Mouse (Mus musculus) inflammation-experienced regulatory T-cells, adult 6 months (primary cell): ENCODE results near the gene Ncor2. TPM values are rescaled to one million over a fixed set of nuclear protein-coding genes. Genes with fewer than 3 reads are reported as not detected.
A peak's percentile ranks its signal among the peaks of the same experiment; 100 is the strongest.

ENCODE experiments used
- ATAC-seq: one replicate; pipeline ENCODE4 v1.8.0; 2017
- polyA plus RNA-seq, 3 experiments: library from polyadenylated mRNA; unstranded; fragments of 100-300 nt; shearing (Covaris generic); gene quantifications; one replicate each; pipeline ENCODE4 v1.2.1; 2017

The Ncor2 gene
- polyA plus RNA-seq, 3 experiments from 2014 or later = 3.9 to 6.7 (median 4.7) TPM

- ATAC-seq = no peak
These were observed 11.2 kb upstream of the Ncor2 start for GRCm38 (mm10) chr5:125190105-125190813.

- peak; percentile 74 for ATAC-seq
These were observed 10.6 kb upstream of the Ncor2 start for GRCm38 (mm10) chr5:125189625-125190024.

GRCm38 (mm10) chr5:125188812-125189598 lies 10.0 kb upstream of the Ncor2 start:
- ATAC-seq = no peak

- ATAC-seq = no peak
These were observed 5.8 kb upstream of the Ncor2 start for GRCm38 (mm10) chr5:125184826-125185225.

GRCm38 (mm10) chr5:125183321-125184003 lies 4.4 kb upstream of the Ncor2 start:
- ATAC-seq = no peak

- ATAC-seq = no peak
These were observed 1.7 kb upstream of the Ncor2 start for GRCm38 (mm10) chr5:125180630-125181263.

- ATAC-seq = no peak
These were observed 963 bp upstream of the Ncor2 start for GRCm38 (mm10) chr5:125179735-125180629.

GRCm38 (mm10) chr5:125178171-125179006 lies 630 bp downstream of the Ncor2 start:
- peak; percentile 19 for ATAC-seq

- peak; percentile 79 for ATAC-seq
These were observed 1.4 kb downstream of the Ncor2 start for GRCm38 (mm10) chr5:125177481-125178134.

GRCm38 (mm10) chr5:125176864-125177263 lies 2.2 kb downstream of the Ncor2 start:
- ATAC-seq = no peak

GRCm38 (mm10) chr5:125176370-125176766 lies 2.7 kb downstream of the Ncor2 start:
- no peak for ATAC-seq

GRCm38 (mm10) chr5:125175673-125176369 lies 3.2 kb downstream of the Ncor2 start:
- ATAC-seq = no peak

- no peak for ATAC-seq
These were observed 4.0 kb downstream of the Ncor2 start for GRCm38 (mm10) chr5:125174726-125175672.

- no peak for ATAC-seq
These were observed 5.2 kb downstream of the Ncor2 start for GRCm38 (mm10) chr5:125173868-125174267.

- ATAC-seq = no peak
These were observed 6.0 kb downstream of the Ncor2 start for GRCm38 (mm10) chr5:125172831-125173615.

- no peak for ATAC-seq
These were observed 7.8 kb downstream of the Ncor2 start for GRCm38 (mm10) chr5:125171259-125171658.

- ATAC-seq = no peak
These were observed 8.7 kb downstream of the Ncor2 start for GRCm38 (mm10) chr5:125170107-125170842.
